Comparison of ENCODE assay signal across 29 mouse cellular contexts in genomic region chr7:58230943-58231342, GRCm38 (mm10).
A peak's percentile ranks its signal among the peaks of the same experiment; 100 is the strongest.
DNase-seq lines count a peak whose midpoint lies in the region; ATAC-seq and TF ChIP-seq lines count a peak whose summit lies in the region.
"Had no signal": no experiment of that assay in that cellular context is flagged by ENCODE, and none has a peak within 500 bp of the region (broad histone marks: within the 10 kb centered on the region; RNA-seq: fewer than 3 reads in every experiment).

No protein-coding gene starts in this region.

- ATAC-seq in kidney, embryonic 16.5 days (ENCODE audit: low FRiP score, low TSS enrichment) = no peak
- ATAC-seq: forebrain, embryonic 14.5 days; forebrain, postnatal 0 days; Patski had no signal

- no peak overlapping the region for H3K4me2 ChIP-seq in kidney, embryonic 16.5 days (replicated peaks; ENCODE audit: low read depth, low read length)
- H3K4me2 ChIP-seq: embryonic facial prominence, embryonic 12.5 days; embryonic facial prominence, embryonic 15.5 days; heart, embryonic 12.5 days; heart, embryonic 15.5 days; hindbrain, embryonic 13.5 days had no signal

- intact Hi-C loops in left cerebral cortex, adult 2 months (cut with DNase I) = no loop called here

- H3K9me3 ChIP-seq in kidney, embryonic 16.5 days (ENCODE audit: low read length) = no peaks in the 10 kb centered on the region
- H3K9me3 ChIP-seq: embryonic facial prominence, embryonic 12.5 days; embryonic facial prominence, embryonic 15.5 days; heart, embryonic 12.5 days; heart, embryonic 15.5 days; hindbrain, embryonic 10.5 days; hindbrain, embryonic 13.5 days had no signal

- H3K27ac ChIP-seq in left cerebral cortex, adult 2 months = no peak overlapping the region
- H3K27ac ChIP-seq in kidney, embryonic 16.5 days (ENCODE audit: low read length) = no peak overlapping the region
- H3K27ac ChIP-seq: embryonic facial prominence, embryonic 12.5 days; embryonic facial prominence, embryonic 15.5 days; heart, embryonic 15.5 days; hindbrain, embryonic 10.5 days; hindbrain, embryonic 13.5 days had no signal

- no peaks in the 10 kb centered on the region for H3K36me3 ChIP-seq in kidney, embryonic 16.5 days (ENCODE audit: insufficient read depth, low read length)
- H3K36me3 ChIP-seq: embryonic facial prominence, embryonic 12.5 days; embryonic facial prominence, embryonic 15.5 days; G1E; heart, embryonic 12.5 days; heart, embryonic 15.5 days; hindbrain, embryonic 10.5 days; hindbrain, embryonic 13.5 days had no signal

- peak; percentile 3 to 19 for DNase-seq in frontal cortex, adult 2 months (ENCODE audit: extremely low spot score in 1 of 2, low spot score in 1 of 2)
- DNase-seq in frontal cortex, postnatal 14 days (ENCODE audit: low spot score in 2 of 2) = no peak
- peak; percentile 7 for DNase-seq in left cerebral cortex, adult 11 months (ENCODE audit: low spot score)
- DNase-seq in left cerebral cortex, adult 2 months (ENCODE audit: extremely low spot score in 1 of 2, low spot score in 2 of 2) = no peak
- DNase-seq in right cerebral cortex, adult 18-20 months = peak; percentile 33
- no peak for DNase-seq in right cerebral cortex, postnatal 4 days
- DNase-seq: adrenal gland, postnatal 10 days; adrenal gland, postnatal 36 days; B cell, adult 2 months; cerebellum, adult 11 months; cerebellum, adult 2 months; cerebellum, adult 9-11 months; cerebellum, postnatal 25 days; forebrain, postnatal 0 days; gastrocnemius, postnatal 25 days; heart, adult 18-20 months; heart, postnatal 10 days; heart, postnatal 36 days had no signal

- no peaks in the 10 kb centered on the region for H3K4me1 ChIP-seq in kidney, embryonic 16.5 days (ENCODE audit: insufficient read depth, low read length)
- H3K4me1 ChIP-seq: embryonic facial prominence, embryonic 12.5 days; embryonic facial prominence, embryonic 15.5 days; heart, embryonic 12.5 days; heart, embryonic 15.5 days; hindbrain, embryonic 10.5 days; hindbrain, embryonic 13.5 days had no signal

- H3K27me3 ChIP-seq in kidney, embryonic 16.5 days (ENCODE audit: insufficient read depth, low read length) = no peaks in the 10 kb centered on the region
- H3K27me3 ChIP-seq: CH12.LX; embryonic facial prominence, embryonic 12.5 days; embryonic facial prominence, embryonic 15.5 days; heart, embryonic 12.5 days; heart, embryonic 15.5 days; hindbrain, embryonic 13.5 days; Patski had no signal

- H3K9ac ChIP-seq in kidney, embryonic 16.5 days (replicated peaks; ENCODE audit: low read length) = no peak overlapping the region
- H3K9ac ChIP-seq: embryonic facial prominence, embryonic 12.5 days; embryonic facial prominence, embryonic 15.5 days; forebrain, postnatal 0 days; heart, embryonic 12.5 days; heart, embryonic 15.5 days; hindbrain, embryonic 13.5 days had no signal

- TF ChIP-seq CTCF in left cerebral cortex, adult 2 months (IDR thresholded peaks at IDR 0.05) = no peak

- 90% methylated on average over 3 of the region's 3 CpGs for WGBS in kidney, embryonic 16.5 days

- H3K4me3 ChIP-seq in left cerebral cortex, adult 2 months = no peak overlapping the region
- H3K4me3 ChIP-seq in kidney, embryonic 16.5 days (ENCODE audit: low read length) = no peak overlapping the region
- H3K4me3 ChIP-seq: embryonic facial prominence, embryonic 12.5 days; embryonic facial prominence, embryonic 15.5 days; heart, embryonic 12.5 days; heart, embryonic 15.5 days; hindbrain, embryonic 10.5 days; hindbrain, embryonic 13.5 days had no signal

Comparison
In these comparisons a context has a peak if more than half of its experiments do, and no peak if none do; other contexts are left out.
1. DNase-seq: peak in frontal cortex, adult 2 months (2 of 2), left cerebral cortex, adult 11 months (single experiment) and right cerebral cortex, adult 18-20 months (single experiment); none in frontal cortex, postnatal 14 days (0 of 2), left cerebral cortex, adult 2 months (0 of 2) and right cerebral cortex, postnatal 4 days (single experiment).